Mouse (Mus musculus) lung, embryonic 14.5 days (tissue): ENCODE data around the gene Washc4. TPM values are rescaled to one million over a fixed set of nuclear protein-coding genes. Genes with fewer than 3 reads are reported as not detected.
A peak's percentile ranks its signal among the peaks of the same experiment; 100 is the strongest.

Source experiments
- ATAC-seq: fragments of 200-750 bp; cut with Nextera tagmentation; 2 replicates; pipeline ENCODE4 v1.8.0; 2017; ENCODE audit warnings: mild to moderate bottlenecking, moderate TSS enrichment, moderate library complexity; ENCODE audit not compliant: insufficient read depth
- DNase-seq: peaks from one replicate; pipeline ENCODE4 v3.0.0-alpha.2; 2015
- H3K27ac ChIP-seq: fragments of 300-500 bp; sonication (generic); 2 replicates; pipeline ENCODE4 v1.5.1; 2014; ENCODE audit warnings: low read depth, mild to moderate bottlenecking, moderate library complexity
- H3K27me3 ChIP-seq: fragments of 300-500 bp; sonication (generic); 2 replicates; pipeline ENCODE4 v1.6.1; 2014; ENCODE audit warnings: low read length, control low read depth; ENCODE audit not compliant: insufficient read depth
- H3K36me3 ChIP-seq: fragments of 300-500 bp; sonication (generic); 2 replicates; pipeline ENCODE4 v1.6.1; 2014; ENCODE audit warnings: control low read depth; ENCODE audit not compliant: insufficient read depth
- H3K4me1 ChIP-seq: fragments of 300-500 bp; sonication (generic); 2 replicates; pipeline ENCODE4 v1.6.1; 2014; ENCODE audit warnings: antibody characterized with exemption, control low read depth; ENCODE audit not compliant: insufficient read depth
- H3K4me2 ChIP-seq: fragments of 300-500 bp; sonication (generic); 2 replicates; pipeline ENCODE4 v1.6.1; 2014; ENCODE audit warnings: mild to moderate bottlenecking
- H3K4me3 ChIP-seq: fragments of 300-500 bp; sonication (generic); 2 replicates; pipeline ENCODE4 v1.5.1; 2014; ENCODE audit warnings: low read depth, low read length
- H3K9ac ChIP-seq: fragments of 300-500 bp; sonication (generic); 2 replicates; pipeline ENCODE4 v1.6.1; 2014
- H3K9me3 ChIP-seq: fragments of 300-500 bp; sonication (generic); 2 replicates; pipeline ENCODE4 v1.6.1; 2016; ENCODE audit warnings: low read depth, low read length, control low read depth
- CTCF ChIP-seq: IDR thresholded peaks from 2 replicates; pipeline ENCODE4 v1.5.1; 2016; ENCODE audit warnings: antibody characterized with exemption, low read depth
- WGBS: fragments of 180-500 bp; shearing (Covaris S2); extraction: QIAGEN DNeasy Blood & Tissue Kit; methylation state at CpG from one replicate; pipeline ENCODE4 v1.1.7; 2014; 5-methylcytosine and 5-hydroxymethylcytosine counted together
- polyA plus RNA-seq: library from polyadenylated mRNA; unstranded; fragments of >200 nt; fragmentation: Nextera tagmentation; extraction: Ambion mirVana; gene quantifications from 2 replicates; pipeline ENCODE4 v1.2.1, GENCODE M21; 2014

The Washc4 gene
- polyA plus RNA-seq, 1 experiment from 2014 or later: 36.9 TPM

DNA sequence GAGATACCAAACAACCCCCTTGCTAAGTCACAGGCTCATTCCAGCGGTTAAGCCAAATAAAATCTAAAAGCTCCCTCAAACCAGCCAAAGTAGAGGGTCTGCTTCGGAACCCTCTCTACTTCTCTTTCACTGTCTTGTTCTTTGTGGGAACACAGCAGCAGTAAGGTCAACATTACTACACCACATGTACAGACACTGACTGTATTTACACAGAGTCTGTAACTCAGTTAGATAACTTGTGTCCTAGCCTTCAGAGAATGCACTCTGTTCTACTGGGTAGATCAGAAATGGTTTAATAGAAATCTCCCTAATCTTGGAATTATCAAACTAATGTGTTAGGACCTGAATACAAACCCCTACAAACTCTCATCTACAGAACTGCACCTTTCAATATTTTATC lies 92.6 kb downstream of the Washc4 start:
- 86% methylated on average over 2 of the region's 2 CpGs for WGBS

DNA sequence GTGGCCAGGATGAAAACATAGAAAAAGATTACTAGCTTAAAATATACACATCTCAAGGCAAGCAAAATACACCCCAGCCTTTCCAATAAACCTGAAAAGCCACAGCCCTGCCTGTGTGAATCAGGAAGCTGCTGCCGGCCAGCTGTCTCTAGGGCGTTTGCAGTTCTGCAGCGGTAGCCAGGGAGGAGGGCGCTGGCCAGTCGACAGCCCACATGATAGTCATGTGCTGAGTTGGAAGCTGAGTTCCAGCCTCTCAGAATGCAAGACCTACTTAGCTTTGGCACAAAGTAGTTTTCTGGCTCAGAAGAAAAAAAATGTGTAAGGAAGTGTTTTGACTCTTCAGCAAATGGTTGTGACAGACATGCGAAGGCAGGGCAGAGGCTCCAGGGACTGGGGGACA lies 93.7 kb downstream of the Washc4 start:
- WGBS: 17% methylated on average over 6 of the region's 6 CpGs
- TF ChIP-seq CTCF: no peak

More for the DNA sequence above, 92.6 kb downstream of the Washc4 start:
- no peak for ATAC-seq
- Histone ChIP-seq H3K9me3 (no peaks in the 10 kb centered on the region), H3K9ac (no peak overlapping the region), H3K27me3 (no peaks in the 10 kb centered on the region), H3K36me3 (0 out of 2 replicates have a peak, but pooled peaks cover 7% of the 10 kb centered on the region), H3K4me3 (no peak overlapping the region), H3K4me2 (no peak overlapping the region), H3K27ac (peak overlapping the region; percentile 24; the same call in 1 of the 2 replicates), H3K4me1 (peaks cover 5% of the 10 kb centered on the region; the same call in 1 of the 2 replicates)
- no peak for DNase-seq
- TF ChIP-seq CTCF: no peak

DNA sequence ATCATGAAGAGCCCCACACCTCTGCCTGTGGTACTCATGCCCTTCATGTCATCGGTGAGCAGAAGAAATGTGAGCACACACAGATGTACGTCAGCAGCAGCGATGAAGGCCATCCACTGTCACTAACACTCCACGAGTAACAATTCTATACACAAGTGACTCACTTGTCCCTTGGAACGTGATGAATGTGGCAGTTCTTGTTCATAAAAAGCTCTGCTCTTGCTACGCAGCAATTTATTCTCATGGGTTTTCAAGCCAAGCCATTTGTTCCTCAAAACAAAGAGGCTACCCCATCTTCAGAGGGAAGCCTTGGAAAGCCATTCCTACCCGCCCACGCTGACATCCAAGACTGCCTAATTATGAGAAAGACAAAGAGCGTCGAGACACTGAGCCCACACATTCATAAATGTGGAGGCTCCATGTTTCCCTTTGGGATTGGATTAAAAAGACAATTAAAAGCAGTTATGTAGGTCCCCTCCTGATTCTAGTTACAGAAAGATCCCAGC lies 96.4 kb downstream of the Washc4 start:
- no peak overlapping the region for H3K9ac ChIP-seq
- H3K4me1 ChIP-seq: peaks cover 6% of the 10 kb centered on the region; the same call in 1 of the 2 replicates
- ATAC-seq (no peak), DNase-seq (no peak)
- 0 out of 2 replicates have a peak, but pooled peaks cover 7% of the 10 kb centered on the region for H3K36me3 ChIP-seq
- no peak overlapping the region for H3K4me3 ChIP-seq
- no peaks in the 10 kb centered on the region for H3K27me3 ChIP-seq
- no peaks in the 10 kb centered on the region for H3K9me3 ChIP-seq
- no peak overlapping the region for H3K4me2 ChIP-seq
- 84% methylated on average over 10 of the region's 10 CpGs for WGBS
- TF ChIP-seq CTCF: no peak
- no peak overlapping the region for H3K27ac ChIP-seq

More for the DNA sequence above, 93.7 kb downstream of the Washc4 start:
- Histone ChIP-seq H3K4me3 (no peak overlapping the region), H3K9ac (no peak overlapping the region), H3K27me3 (no peaks in the 10 kb centered on the region), H3K9me3 (no peaks in the 10 kb centered on the region), H3K36me3 (0 out of 2 replicates have a peak, but pooled peaks cover 7% of the 10 kb centered on the region), H3K4me1 (peaks cover 5% of the 10 kb centered on the region; the same call in 1 of the 2 replicates), H3K4me2 (no peak overlapping the region), H3K27ac (peak overlapping the region; percentile 24; the same call in 1 of the 2 replicates)
- ATAC-seq (peak; percentile 79), DNase-seq (peak; percentile 71)

DNA sequence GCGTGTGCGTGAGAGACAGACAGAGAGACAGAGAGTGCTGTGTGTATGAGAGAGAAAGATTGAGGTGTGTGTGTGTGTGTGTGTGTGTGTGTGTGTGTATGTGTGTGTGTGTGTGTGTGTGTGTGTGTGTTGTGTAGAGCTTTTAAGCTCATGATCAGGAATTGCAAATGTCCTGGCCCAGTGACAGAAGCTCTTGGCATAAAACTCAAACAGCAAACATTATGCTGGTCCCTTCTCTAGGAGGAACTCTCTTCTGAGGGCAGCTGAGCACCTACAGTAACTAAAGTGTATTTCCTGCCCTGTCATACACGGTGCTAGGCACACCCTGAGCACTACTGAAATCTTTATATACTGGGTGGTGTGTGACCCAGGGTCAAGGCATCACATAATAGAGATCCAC lies 98.1 kb downstream of the Washc4 start:
- Histone ChIP-seq H3K27me3 (no peaks in the 10 kb centered on the region), H3K36me3 (0 out of 2 replicates have a peak, but pooled peaks cover 7% of the 10 kb centered on the region), H3K9me3 (no peaks in the 10 kb centered on the region), H3K4me3 (no peak overlapping the region), H3K4me1 (peaks cover 10% of the 10 kb centered on the region; the same call in 1 of the 2 replicates), H3K4me2 (no peak overlapping the region), H3K9ac (no peak overlapping the region), H3K27ac (no peak overlapping the region)
- no peak for ATAC-seq
- no peak for TF ChIP-seq CTCF
- DNase-seq: no peak
- WGBS: 70% methylated on average over 3 of the region's 3 CpGs

DNA sequence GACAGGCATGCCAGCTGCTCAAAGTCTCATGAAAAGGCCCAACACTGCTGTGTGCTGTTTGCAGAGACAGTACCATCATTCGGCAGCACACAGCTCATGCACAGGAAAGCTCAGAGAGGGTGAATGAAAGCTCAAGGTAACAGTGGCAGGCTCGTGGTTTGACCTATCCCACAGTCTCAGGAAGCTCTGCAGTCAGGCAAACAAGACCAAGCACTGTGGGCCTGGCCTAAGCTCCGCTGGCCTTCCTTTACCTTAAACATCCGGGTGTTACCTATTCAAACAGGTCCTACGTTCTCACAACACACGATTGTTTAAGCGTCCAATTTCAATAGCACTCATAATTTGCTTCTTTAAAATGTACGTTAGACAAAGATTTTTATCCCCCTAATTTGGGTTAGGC lies 100.6 kb downstream of the Washc4 start:
- Histone ChIP-seq H3K4me3 (no peak overlapping the region), H3K4me1 (peaks cover 6% of the 10 kb centered on the region; the same call in 1 of the 2 replicates), H3K36me3 (0 out of 2 replicates have a peak, but pooled peaks cover 7% of the 10 kb centered on the region), H3K27ac (no peak overlapping the region), H3K9me3 (no peaks in the 10 kb centered on the region), H3K9ac (no peak overlapping the region), H3K27me3 (no peaks in the 10 kb centered on the region), H3K4me2 (no peak overlapping the region)
- WGBS: 57% methylated on average over 8 of the region's 8 CpGs
- DNase-seq (no peak), ATAC-seq (no peak)
- no peak for TF ChIP-seq CTCF

DNA sequence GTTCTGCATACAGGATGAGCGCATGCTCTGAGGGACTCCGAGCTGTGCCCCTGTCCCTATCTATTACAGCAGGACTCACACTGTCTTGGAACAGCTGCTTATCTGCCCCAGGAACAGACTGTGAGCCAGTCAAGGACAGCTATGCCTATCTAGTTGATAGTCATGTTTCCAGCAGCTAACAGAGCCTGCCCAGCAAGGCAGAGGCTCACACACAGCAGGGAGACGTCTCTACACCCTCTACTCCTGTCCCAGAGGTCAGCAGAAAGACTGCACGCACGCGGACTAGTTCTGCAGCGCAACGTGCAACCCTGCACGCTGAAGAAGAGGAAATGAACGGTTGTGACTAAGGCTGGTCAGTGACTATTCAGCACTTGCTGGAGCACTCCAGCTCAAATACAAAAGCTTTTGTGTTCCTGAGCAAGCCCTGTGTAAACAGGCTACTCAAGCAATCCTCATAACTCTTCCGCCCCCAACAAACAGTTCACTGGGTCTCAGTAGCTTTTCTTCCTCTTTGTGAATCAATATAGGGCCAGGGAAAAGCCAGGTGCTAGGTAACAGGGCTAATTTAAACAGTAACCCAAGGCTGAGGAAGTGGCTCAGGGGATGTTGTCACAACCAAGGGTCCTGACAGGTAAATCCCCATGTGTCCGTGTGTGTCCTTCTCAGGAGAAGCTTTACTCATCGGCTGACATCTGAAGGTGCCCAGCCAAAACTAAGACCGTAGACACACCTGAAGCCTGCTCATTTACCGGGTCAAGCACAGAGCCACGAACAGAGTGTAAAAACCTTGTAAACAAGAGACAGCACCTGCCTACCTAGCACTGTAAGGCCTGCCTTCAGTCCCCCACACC lies 101.5 kb downstream of the Washc4 start:
- peak overlapping the region; percentile 40; the same call in 1 of the 2 replicates for H3K27ac ChIP-seq
- TF ChIP-seq CTCF: no peak
- DNase-seq (peak; percentile 42), ATAC-seq (no peak)
- peaks cover 6% of the 10 kb centered on the region; the same call in 1 of the 2 replicates for H3K4me1 ChIP-seq
- H3K9ac ChIP-seq: peak overlapping the region; percentile 33; the same call in 1 of the 2 replicates
- H3K4me3 ChIP-seq: no peak overlapping the region
- 52% methylated on average over 16 of the region's 16 CpGs for WGBS
- 0 out of 2 replicates have a peak, but pooled peaks cover under 1% of the 10 kb centered on the region for H3K36me3 ChIP-seq
- no peaks in the 10 kb centered on the region for H3K9me3 ChIP-seq
- no peaks in the 10 kb centered on the region for H3K27me3 ChIP-seq
- H3K4me2 ChIP-seq: peak overlapping the region; percentile 32

DNA sequence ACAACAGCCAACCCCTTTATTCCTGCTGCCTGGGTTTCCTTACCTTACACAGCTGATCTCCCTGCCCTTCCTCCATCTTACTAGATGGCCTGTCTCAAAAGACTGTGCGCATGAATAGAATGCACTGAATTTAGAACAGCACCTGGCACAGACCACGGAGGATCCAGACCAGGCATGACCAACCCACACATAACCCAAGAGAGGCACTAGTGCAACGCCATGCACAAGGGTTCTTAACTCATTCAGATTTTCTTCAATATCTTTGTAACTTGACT lies 102.1 kb downstream of the Washc4 start:
- H3K27me3 ChIP-seq: no peaks in the 10 kb centered on the region
- no peak for TF ChIP-seq CTCF
- H3K9me3 ChIP-seq: no peaks in the 10 kb centered on the region
- no peak overlapping the region for H3K9ac ChIP-seq
- H3K4me1 ChIP-seq: peaks cover 6% of the 10 kb centered on the region; the same call in 1 of the 2 replicates
- ATAC-seq (no peak), DNase-seq (no peak)
- 79% methylated on average over 3 of the region's 3 CpGs for WGBS
- H3K4me2 ChIP-seq: no peak overlapping the region
- 0 out of 2 replicates have a peak overlapping the region, but pooled peaks have one; percentile 40 for H3K27ac ChIP-seq
- no peaks in the 10 kb centered on the region for H3K36me3 ChIP-seq
- no peak overlapping the region for H3K4me3 ChIP-seq

Other genes with a start within 250 kb of the Washc4 start
- 0.46 and 0.58 TPM in 2 replicates for gene Slc41a2, start 205.9 kb upstream of the Washc4 start, polyA plus RNA-seq
- 0.78 and 0.84 TPM in 2 replicates for gene D10Wsu102e, start 183.5 kb upstream of the Washc4 start, polyA plus RNA-seq
- 1.9 and 2.5 TPM in 2 replicates for gene Aldh1l2, start 9.6 kb upstream of the Washc4 start, polyA plus RNA-seq
- gene Appl2, start 105.0 kb downstream of the Washc4 start, polyA plus RNA-seq: 33.5 and 35.7 TPM in 2 replicates
- 32.1 and 35.3 TPM in 2 replicates for gene 1500009L16Rik, start 179.1 kb downstream of the Washc4 start, polyA plus RNA-seq